Mouse (Mus musculus): ENCODE data around the gene Clec5a.

- TF ChIP-seq POLR2A (IDR thresholded peaks at IDR 0.05; ENCODE audit: low read depth, low read length) (no peak), CTCF (IDR thresholded peaks at IDR 0.05; ENCODE audit: extremely low read depth, insufficient read length, insufficient replicate concordance, low read depth, low read length) (no peak)
Measured at GRCm38 (mm10) chr6:40626111-40626510, 40.5 kb upstream of the Clec5a start.

Data from small intestine, adult 2 months (tissue).